Mouse (Mus musculus) midbrain, embryonic 11.5 days (tissue): ENCODE results near the gene Lilra5. TPM values are rescaled to one million over a fixed set of nuclear protein-coding genes. Genes with fewer than 3 reads are reported as not detected.
"Not testable (repeated sequence)": the region's sequence is repeated elsewhere in the genome, so short reads cannot be mapped to it uniquely, and the experiment has no call there.

Source experiments
- ATAC-seq: fragments of 200-750 bp; cut with Nextera tagmentation; 2 replicates; pipeline ENCODE4 v1.8.0; 2017; ENCODE audit warnings: moderate TSS enrichment, moderate library complexity; ENCODE audit not compliant: low FRiP score
- DNase-seq: peaks from one replicate; pipeline ENCODE4 v3.0.0; 2015; ENCODE audit warnings: low spot score; ENCODE audit errors: missing footprints
- H3K27ac ChIP-seq: fragments of 300-500 bp; sonication (generic); 2 replicates; pipeline ENCODE4 v1.5.1; 2014; ENCODE audit warnings: low read depth, low read length
- H3K27me3 ChIP-seq: fragments of 300-500 bp; sonication (generic); 2 replicates; pipeline ENCODE4 v1.6.1; 2014; ENCODE audit warnings: mild to moderate bottlenecking, low read length, moderate library complexity, mixed read lengths; ENCODE audit not compliant: control insufficient read depth, insufficient read depth
- H3K36me3 ChIP-seq: fragments of 300-500 bp; sonication (generic); 2 replicates; pipeline ENCODE4 v1.6.1; 2014; ENCODE audit warnings: mild to moderate bottlenecking, low read length, moderate library complexity, mixed read lengths; ENCODE audit not compliant: control insufficient read depth, insufficient read depth
- H3K4me1 ChIP-seq: fragments of 300-500 bp; sonication (generic); 2 replicates; pipeline ENCODE4 v1.6.1; 2014; ENCODE audit warnings: low read length; ENCODE audit not compliant: control insufficient read depth, insufficient read depth
- H3K4me2 ChIP-seq: fragments of 300-500 bp; sonication (generic); 2 replicates; pipeline ENCODE4 v1.6.1; 2014; ENCODE audit warnings: mild to moderate bottlenecking, moderate library complexity
- H3K4me3 ChIP-seq: fragments of 300-500 bp; sonication (generic); 2 replicates; pipeline ENCODE4 v1.5.1; 2014; ENCODE audit warnings: low read depth, low read length
- H3K9ac ChIP-seq: fragments of 300-500 bp; sonication (generic); 2 replicates; pipeline ENCODE4 v1.6.1; 2014; ENCODE audit warnings: low read length
- H3K9me3 ChIP-seq: fragments of 300-500 bp; sonication (generic); 2 replicates; pipeline ENCODE4 v1.6.1; 2016; ENCODE audit warnings: low read length; ENCODE audit not compliant: control insufficient read depth
- WGBS: fragments of 180-500 bp; shearing (Covaris S2); extraction: QIAGEN DNeasy Blood & Tissue Kit; methylation state at CpG from one replicate; pipeline ENCODE4 v1.1.7; 2014; 5-methylcytosine and 5-hydroxymethylcytosine counted together
- polyA plus RNA-seq: library from polyadenylated mRNA; unstranded; fragments of >200 nt; fragmentation: Nextera tagmentation; extraction: Ambion mirVana; gene quantifications from 2 replicates; pipeline ENCODE4 v1.2.1, GENCODE M21; 2014

Lilra5 gene
- polyA plus RNA-seq, 1 experiment from 2014 or later, result not detected

DNA sequence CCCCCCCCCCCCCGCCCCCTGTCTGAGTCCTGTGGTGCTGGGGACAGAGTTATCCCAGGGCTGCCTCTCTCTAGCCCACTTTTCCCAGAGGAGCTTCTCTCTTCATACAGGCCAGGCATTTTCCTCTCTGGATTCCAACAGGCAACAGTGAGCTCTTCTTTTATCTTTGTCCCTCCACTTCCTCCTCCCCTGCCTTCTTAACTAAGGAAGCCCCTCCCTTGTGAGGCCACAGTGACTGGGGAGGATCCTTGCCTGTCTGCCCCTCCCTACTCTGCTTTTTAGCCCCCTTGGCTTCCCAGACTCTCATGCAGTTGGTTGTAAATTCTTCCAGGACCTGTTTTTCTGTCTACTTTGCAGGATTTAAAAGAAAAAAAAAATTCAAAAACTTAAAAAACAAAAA, 18.5 kb downstream of the Lilra5 start:
- H3K9me3 ChIP-seq, DNase-seq, H3K27me3 ChIP-seq, H3K27ac ChIP-seq, ATAC-seq, H3K4me1 ChIP-seq, H3K4me2 ChIP-seq, H3K36me3 ChIP-seq, H3K9ac ChIP-seq, H3K4me3 ChIP-seq: not testable (repeated sequence)
- no CpG with 5 or more reads among the region's 1 CpGs for WGBS

DNA sequence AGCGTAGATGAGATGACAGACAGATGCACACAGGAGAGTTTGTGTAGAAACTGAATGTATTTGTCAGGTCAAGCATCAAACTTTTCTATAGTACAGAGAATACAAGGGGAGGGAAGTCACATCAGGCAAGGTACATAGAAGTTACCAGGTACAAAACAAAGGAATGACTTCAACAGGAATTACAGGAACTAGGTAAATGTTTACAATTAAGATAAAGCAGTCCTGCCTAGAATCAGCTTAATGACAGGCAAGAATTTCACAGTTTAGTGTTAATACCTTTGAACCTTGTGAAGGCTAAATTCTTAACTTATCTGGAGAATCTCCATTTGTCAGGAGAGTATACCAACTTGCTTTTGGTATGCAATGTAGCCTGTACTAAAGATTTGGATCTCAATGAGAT, 23.0 kb downstream of the Lilra5 start:
- H3K4me2 ChIP-seq, DNase-seq, ATAC-seq, H3K27ac ChIP-seq, H3K9me3 ChIP-seq, H3K36me3 ChIP-seq, H3K4me3 ChIP-seq, H3K9ac ChIP-seq, H3K4me1 ChIP-seq, H3K27me3 ChIP-seq: not testable (repeated sequence)
- WGBS, result 97% methylated on average over 1 of the region's 1 CpGs

DNA sequence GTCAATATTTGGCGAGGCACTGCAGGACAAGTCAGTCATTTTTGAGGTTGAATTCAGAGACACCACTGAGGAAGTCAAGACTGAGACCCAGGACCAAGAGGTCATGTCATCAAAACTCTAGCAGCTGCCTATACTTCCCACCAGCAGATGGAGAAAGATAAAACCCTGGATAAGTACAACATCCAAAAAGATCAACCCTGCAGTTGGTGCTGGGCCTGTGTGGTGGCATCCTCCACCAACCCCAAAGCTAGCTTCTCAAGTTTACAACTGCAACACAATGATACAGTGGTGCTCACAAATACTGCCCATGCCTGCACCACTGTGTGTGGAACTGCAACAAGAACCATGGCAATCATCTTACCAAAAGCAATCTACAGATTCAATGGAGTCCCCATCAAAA, 34.6 kb downstream of the Lilra5 start:
- H3K4me1 ChIP-seq, ATAC-seq, H3K9me3 ChIP-seq, DNase-seq, H3K4me2 ChIP-seq, H3K36me3 ChIP-seq, H3K27ac ChIP-seq, H3K9ac ChIP-seq, H3K4me3 ChIP-seq, H3K27me3 ChIP-seq: not testable (repeated sequence)
- 81% methylated on average over 1 of the region's 1 CpGs for WGBS

DNA sequence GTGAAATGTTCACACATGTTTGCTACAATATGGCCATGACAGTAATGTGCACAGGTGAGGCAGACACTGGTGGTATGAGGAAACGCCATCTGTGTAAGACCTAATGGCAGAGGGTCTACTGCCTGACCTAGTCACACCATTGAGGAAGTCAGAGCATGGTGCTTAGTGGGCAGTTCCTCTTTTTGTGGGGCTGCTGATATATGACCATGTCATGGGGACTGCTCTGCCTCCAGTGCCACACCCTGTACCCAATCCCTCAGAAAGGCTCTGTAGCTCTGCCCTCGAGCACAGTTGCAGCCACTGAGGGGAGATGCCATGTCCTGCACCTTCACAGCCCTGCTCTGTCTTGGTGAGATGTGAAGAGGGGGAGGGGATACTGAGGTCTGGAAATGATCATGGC, 36.3 kb downstream of the Lilra5 start:
- ATAC-seq, H3K4me1 ChIP-seq, H3K4me2 ChIP-seq, H3K27ac ChIP-seq, H3K9me3 ChIP-seq, H3K9ac ChIP-seq, DNase-seq, H3K27me3 ChIP-seq, H3K36me3 ChIP-seq, H3K4me3 ChIP-seq: not testable (repeated sequence)
- WGBS, result 77% methylated on average over 2 of the region's 2 CpGs

DNA sequence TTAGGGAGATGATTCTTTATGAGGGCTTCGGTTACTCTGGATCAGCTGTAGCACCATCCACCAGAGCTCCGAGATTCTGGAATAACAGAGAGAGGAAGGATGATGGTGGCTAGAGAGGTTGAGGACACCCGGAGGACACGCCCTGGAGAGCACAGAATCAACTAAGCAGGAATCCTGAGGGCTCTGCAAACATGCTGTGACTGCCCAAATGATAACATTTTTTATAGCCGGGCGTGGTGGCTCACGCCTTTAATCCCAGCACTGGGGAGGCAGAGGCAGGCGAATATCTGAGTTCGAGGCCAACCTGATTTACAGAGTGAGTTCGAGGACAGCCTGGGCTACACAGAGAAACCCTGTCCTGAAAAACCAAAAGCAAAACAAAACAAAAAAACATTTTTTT, 37.9 kb downstream of the Lilra5 start:
- H3K4me2 ChIP-seq, DNase-seq, H3K36me3 ChIP-seq, ATAC-seq, H3K9me3 ChIP-seq, H3K4me3 ChIP-seq, H3K27ac ChIP-seq, H3K4me1 ChIP-seq, H3K27me3 ChIP-seq, H3K9ac ChIP-seq: not testable (repeated sequence)
- WGBS, result 88% methylated on average over 10 of the region's 10 CpGs

DNA sequence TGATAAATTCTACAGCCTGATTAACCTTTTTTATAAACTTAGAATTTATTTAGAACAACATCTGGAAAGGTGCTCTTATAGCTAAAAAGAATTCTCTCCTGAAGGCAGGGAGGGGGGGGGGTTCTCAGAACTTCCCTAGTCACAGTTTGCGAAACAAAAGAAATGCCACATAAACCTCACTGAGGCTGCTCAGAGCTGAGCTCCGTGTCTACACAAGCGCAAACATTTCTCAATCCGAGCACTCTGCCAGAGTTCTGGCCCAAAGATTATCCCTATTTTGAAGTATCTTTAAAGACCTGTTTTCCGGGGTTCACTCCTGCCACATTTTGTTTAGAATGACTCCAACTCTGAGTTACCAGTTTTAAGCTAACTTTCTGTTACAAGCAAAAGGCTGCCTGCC, 55.1 kb downstream of the Lilra5 start:
- no peak for DNase-seq
- WGBS, result 74% methylated on average over 5 of the region's 5 CpGs
- Histone ChIP-seq H3K4me3 (no peak overlapping the region), H3K36me3 (no peaks in the 10 kb centered on the region), H3K27ac (no peak overlapping the region), H3K4me1 (no peaks in the 10 kb centered on the region), H3K27me3 (no peaks in the 10 kb centered on the region), H3K9ac (no peak overlapping the region), H3K4me2 (no peak overlapping the region), H3K9me3 (no peaks in the 10 kb centered on the region)
- no peak for ATAC-seq

Other genes starting within 250 kb of the Lilra5 start
- gene Lair1, start 174.6 kb upstream of the Lilra5 start, polyA plus RNA-seq, result 1.1 and 1.5 TPM in 2 replicates
- 33.8 and 43.6 TPM in 2 replicates for gene Ttyh1, start 118.3 kb upstream of the Lilra5 start, polyA plus RNA-seq
- gene Leng8, start 100.7 kb upstream of the Lilra5 start, polyA plus RNA-seq, result 44.4 and 45.6 TPM in 2 replicates
- gene Leng9, start 87.4 kb upstream of the Lilra5 start, polyA plus RNA-seq, result 1.5 and 2.0 TPM in 2 replicates
- 15.6 and 17.4 TPM in 2 replicates for gene Cdc42ep5, start 72.9 kb upstream of the Lilra5 start, polyA plus RNA-seq
- not detected in 2 replicates for gene Ncr1, start 100.0 kb downstream of the Lilra5 start, polyA plus RNA-seq
- gene Gp6, start 160.0 kb downstream of the Lilra5 start, polyA plus RNA-seq, result 0.69 and 0.83 TPM in 2 replicates
- gene Rdh13, start 207.9 kb downstream of the Lilra5 start, polyA plus RNA-seq, result 30.6 and 30.9 TPM in 2 replicates
- gene Eps8l1, start 222.9 kb downstream of the Lilra5 start, polyA plus RNA-seq, result 3.1 and 3.8 TPM in 2 replicates